Comparison of ENCODE assay signal across 8 mouse cellular contexts in genomic region chr8:94838600-94838999, GRCm38 (mm10). TPM values are rescaled to one million over a fixed set of nuclear protein-coding genes. Genes with fewer than 3 reads are reported as not detected.
DNase-seq lines count a peak whose midpoint lies in the region; ATAC-seq and TF ChIP-seq lines count a peak whose summit lies in the region.

No protein-coding gene starts in this region.

- TF ChIP-seq EP300 in liver, embryonic 14.5 days (IDR thresholded peaks at IDR 0.05; ENCODE audit: low read depth) = no peak

- H3K4me3 ChIP-seq in heart, embryonic 11.5 days (ENCODE audit: low read depth, low read length) = peak overlapping the region; percentile 96
- H3K4me3 ChIP-seq in kidney, embryonic 15.5 days (replicated peaks) = peak overlapping the region; percentile 99
- peak overlapping the region; percentile 91 to 97 for H3K4me3 ChIP-seq in liver, embryonic 14.5 days (ENCODE audit: insufficient read depth in 1 of 2, low read depth in 2 of 2, low read length in 2 of 2)

- peak; percentile 68 for ATAC-seq in erythroblast, adult 5-6 weeks (replicated peaks; ENCODE audit: low FRiP score, poor library complexity, severe bottlenecking)
- ATAC-seq in heart, embryonic 11.5 days (replicated peaks; ENCODE audit: insufficient number of reproducible peaks, low FRiP score, low TSS enrichment) = peak; percentile 57
- ATAC-seq in kidney, embryonic 15.5 days (replicated peaks; ENCODE audit: low FRiP score) = peak; percentile 48
- ATAC-seq in liver, embryonic 14.5 days (ENCODE audit: insufficient read depth) = peak; percentile 71

- peak overlapping the region; percentile 91 for H3K4me2 ChIP-seq in heart, embryonic 11.5 days
- peak overlapping the region; percentile 86 for H3K4me2 ChIP-seq in kidney, embryonic 15.5 days
- H3K4me2 ChIP-seq in liver, embryonic 14.5 days (ENCODE audit: low read depth) = peak overlapping the region; percentile 84

- DNase-seq in embryo, embryonic 10 days (ENCODE audit: low spot score) = peak; percentile 57
- DNase-seq in embryo, embryonic 9.5 days (ENCODE audit: extremely low spot score) = no peak
- DNase-seq in brain, adult 2 months (ENCODE audit: low read depth, low spot score) = peak; percentile 81
- DNase-seq in liver, embryonic 14.5 days (ENCODE audit: low read depth in 3 of 3, low spot score in 3 of 3) = peak in 1 of 3 experiments; percentile 49
- peak; percentile 80 for DNase-seq in naive thymus-derived CD4-positive, alpha-beta T cell, adult 2 months (ENCODE audit: low read depth)

- H3K9me3 ChIP-seq in heart, embryonic 11.5 days (replicated peaks; ENCODE audit: control insufficient read depth, low read length) = no peaks in the 10 kb centered on the region
- H3K9me3 ChIP-seq in kidney, embryonic 15.5 days (replicated peaks) = no peaks in the 10 kb centered on the region
- H3K9me3 ChIP-seq in liver, embryonic 14.5 days (ENCODE audit: control insufficient read depth, low read length) = no peaks in the 10 kb centered on the region

- no peaks in the 10 kb centered on the region for H3K27me3 ChIP-seq in heart, embryonic 11.5 days (ENCODE audit: control insufficient read depth, insufficient read depth, low read length)
- H3K27me3 ChIP-seq in kidney, embryonic 15.5 days = no peaks in the 10 kb centered on the region
- H3K27me3 ChIP-seq in liver, embryonic 14.5 days (ENCODE audit: control insufficient read depth, insufficient read depth, low read length) = no peaks in the 10 kb centered on the region

- peak overlapping the region; percentile 99 for H3K9ac ChIP-seq in heart, embryonic 11.5 days (ENCODE audit: low read depth, low read length)
- H3K9ac ChIP-seq in kidney, embryonic 15.5 days = peak overlapping the region; percentile 97
- peak overlapping the region; percentile 85 for H3K9ac ChIP-seq in liver, embryonic 14.5 days (replicated peaks)

- H3K4me1 ChIP-seq in heart, embryonic 11.5 days (ENCODE audit: control insufficient read depth, insufficient read depth, low read length) = peaks cover 9% of the 10 kb centered on the region
- H3K4me1 ChIP-seq in kidney, embryonic 15.5 days = peaks cover 15% of the 10 kb centered on the region
- peaks cover 7 to 12% of the 10 kb centered on the region in 2 experiments; a peak in 3 of 4 replicates for H3K4me1 ChIP-seq in liver, embryonic 14.5 days (replicated peaks; ENCODE audit: control insufficient read depth in 2 of 2, insufficient read depth in 2 of 2, low read length in 1 of 2)

- H3K27ac ChIP-seq in heart, embryonic 11.5 days (ENCODE audit: low read depth, low read length) = peak overlapping the region; percentile 96
- peak overlapping the region; percentile 93 for H3K27ac ChIP-seq in kidney, embryonic 15.5 days
- peak overlapping the region; percentile 64 for H3K27ac ChIP-seq in liver, embryonic 14.5 days

- no peaks in the 10 kb centered on the region; the same call in 1 of the 2 replicates for H3K36me3 ChIP-seq in heart, embryonic 11.5 days (ENCODE audit: control insufficient read depth, insufficient read depth, low read length)
- peaks cover 8% of the 10 kb centered on the region; the same call in 1 of the 2 replicates for H3K36me3 ChIP-seq in kidney, embryonic 15.5 days
- no peaks in the 10 kb centered on the region for H3K36me3 ChIP-seq in liver, embryonic 14.5 days (replicated peaks; ENCODE audit: control insufficient read depth, insufficient read depth, low read depth)

- WGBS in heart, embryonic 11.5 days (ENCODE audit: insufficient replicate concordance) = under 1% methylated on average over 24 of the region's 24 CpGs
- 0% methylated on average over 24 of the region's 24 CpGs for WGBS in kidney, embryonic 15.5 days
- WGBS in liver, embryonic 14.5 days (ENCODE audit: insufficient replicate concordance) = under 1% methylated on average over 24 of the region's 24 CpGs

- TF ChIP-seq CTCF in liver, embryonic 14.5 days (IDR thresholded peaks at IDR 0.05; ENCODE audit: low read depth) = no peak; the same call in 1 of the 2 replicates

RNA-seq across cellular contexts. Expression of gene Ciapin1, which starts 0.4 kb away (rescaled TPM):
- total RNA-seq in erythroblast, adult 5-6 weeks (2015; ENCODE audit: low replicate concordance) = 16.7 and 30.3 TPM in 2 replicates
- total RNA-seq in erythroblast, adult 5-6 weeks (2017; ENCODE audit: low replicate concordance) = 27.0 and 27.2 TPM in 2 replicates
- polyA plus RNA-seq in heart, embryonic 11.5 days (2014; fragmentation: Nextera tagmentation; extraction: Ambion mirVana) = 97.0 and 97.5 TPM in 2 replicates
- 115 and 126 TPM in 2 replicates for polyA plus RNA-seq in kidney, embryonic 15.5 days (2015; fragmentation: Nextera tagmentation; extraction: Ambion mirVana)
- polyA plus RNA-seq in liver, embryonic 14.5 days (2012; rRNA removed) = 20.4 and 23.7 TPM in 2 replicates
- polyA plus RNA-seq in liver, embryonic 14.5 days (2014; fragmentation: Nextera tagmentation; extraction: Ambion mirVana) = 38.4 and 46.3 TPM in 2 replicates

RNA-seq across cellular contexts. Expression of gene Coq9, which starts 0.5 kb away (rescaled TPM):
- 4.4 and 10.7 TPM in 2 replicates for total RNA-seq in erythroblast, adult 5-6 weeks (2015; ENCODE audit: low replicate concordance)
- 27.3 and 54.5 TPM in 2 replicates for total RNA-seq in erythroblast, adult 5-6 weeks (2017; ENCODE audit: low replicate concordance)
- 125 and 126 TPM in 2 replicates for polyA plus RNA-seq in heart, embryonic 11.5 days (2014; fragmentation: Nextera tagmentation; extraction: Ambion mirVana)
- 81.0 and 83.6 TPM in 2 replicates for polyA plus RNA-seq in kidney, embryonic 15.5 days (2015; fragmentation: Nextera tagmentation; extraction: Ambion mirVana)
- 38.5 and 39.8 TPM in 2 replicates for polyA plus RNA-seq in liver, embryonic 14.5 days (2012; rRNA removed)
- 44.3 and 48.9 TPM in 2 replicates for polyA plus RNA-seq in liver, embryonic 14.5 days (2014; fragmentation: Nextera tagmentation; extraction: Ambion mirVana)

RNA-seq across cellular contexts. Expression of gene Polr2c, which starts 18.6 kb away (rescaled TPM):
- 29.8 and 37.4 TPM in 2 replicates for total RNA-seq in erythroblast, adult 5-6 weeks (2015; ENCODE audit: low replicate concordance)
- total RNA-seq in erythroblast, adult 5-6 weeks (2017; ENCODE audit: low replicate concordance) = 26.9 and 36.0 TPM in 2 replicates
- 141 and 143 TPM in 2 replicates for polyA plus RNA-seq in heart, embryonic 11.5 days (2014; fragmentation: Nextera tagmentation; extraction: Ambion mirVana)
- polyA plus RNA-seq in kidney, embryonic 15.5 days (2015; fragmentation: Nextera tagmentation; extraction: Ambion mirVana) = 155 and 157 TPM in 2 replicates
- polyA plus RNA-seq in liver, embryonic 14.5 days (2012; rRNA removed) = 51.6 and 54.4 TPM in 2 replicates
- polyA plus RNA-seq in liver, embryonic 14.5 days (2014; fragmentation: Nextera tagmentation; extraction: Ambion mirVana) = 73.5 and 82.2 TPM in 2 replicates

RNA-seq across cellular contexts. Expression of gene Ccl17, which starts 28.3 kb away (rescaled TPM):
- not detected in 2 replicates for total RNA-seq in erythroblast, adult 5-6 weeks (2015; ENCODE audit: low replicate concordance)
- 0.77 TPM in 1 of 2 replicates, not detected in the other for total RNA-seq in erythroblast, adult 5-6 weeks (2017; ENCODE audit: low replicate concordance)
- polyA plus RNA-seq in heart, embryonic 11.5 days (2014; fragmentation: Nextera tagmentation; extraction: Ambion mirVana) = 0.69 TPM in 1 of 2 replicates, not detected in the other
- polyA plus RNA-seq in kidney, embryonic 15.5 days (2015; fragmentation: Nextera tagmentation; extraction: Ambion mirVana) = not detected in 2 replicates
- polyA plus RNA-seq in liver, embryonic 14.5 days (2012; rRNA removed) = 0.11 and 0.34 TPM in 2 replicates
- not detected in 2 replicates for polyA plus RNA-seq in liver, embryonic 14.5 days (2014; fragmentation: Nextera tagmentation; extraction: Ambion mirVana)

RNA-seq across cellular contexts. Expression of gene Dok4, which starts 37.5 kb away (rescaled TPM):
- total RNA-seq in erythroblast, adult 5-6 weeks (2015; ENCODE audit: low replicate concordance) = 1.2 and 1.5 TPM in 2 replicates
- 4.0 and 6.0 TPM in 2 replicates for total RNA-seq in erythroblast, adult 5-6 weeks (2017; ENCODE audit: low replicate concordance)
- 46.2 and 57.7 TPM in 2 replicates for polyA plus RNA-seq in heart, embryonic 11.5 days (2014; fragmentation: Nextera tagmentation; extraction: Ambion mirVana)
- 27.0 and 32.8 TPM in 2 replicates for polyA plus RNA-seq in kidney, embryonic 15.5 days (2015; fragmentation: Nextera tagmentation; extraction: Ambion mirVana)
- polyA plus RNA-seq in liver, embryonic 14.5 days (2012; rRNA removed) = 10.3 and 11.1 TPM in 2 replicates
- 7.2 and 9.6 TPM in 2 replicates for polyA plus RNA-seq in liver, embryonic 14.5 days (2014; fragmentation: Nextera tagmentation; extraction: Ambion mirVana)
